Mouse (Mus musculus) 416B (cell line): ENCODE measurements around the gene Trpc5.
A peak's percentile ranks its signal among the peaks of the same experiment; 100 is the strongest.

ENCODE experiments used
- DNase-seq: peaks from one replicate; pipeline ENCODE4 v3.0.0; 2011; ENCODE audit warnings: low read depth

The Trpc5 gene

GRCm38 (mm10) chrX:144688142-144688206 lies at the start of gene Trpc5:
Gene Trpc5 (minus strand): TSS chrX:144688180.
- no peak for DNase-seq

GRCm38 (mm10) chrX:144716330-144716729 lies 28.4 kb upstream of the Trpc5 start:
- DNase-seq = peak; percentile 8

- DNase-seq = no peak
Observed at GRCm38 (mm10) chrX:144689859-144690181, 1.8 kb upstream of the Trpc5 start.

GRCm38 (mm10) chrX:144689119-144689858 lies 1.3 kb upstream of the Trpc5 start:
- DNase-seq = no peak

GRCm38 (mm10) chrX:144688207-144689118 lies 483 bp upstream of the Trpc5 start, which contains the start of gene Rtl4:
Gene Rtl4 (plus strand): TSS chrX:144688907.
- DNase-seq = no peak

- no peak for DNase-seq
Observed at GRCm38 (mm10) chrX:144687742-144688141, 238 bp downstream of the Trpc5 start.

- DNase-seq = no peak
Observed at GRCm38 (mm10) chrX:144652196-144652595, 35.8 kb downstream of the Trpc5 start.

GRCm38 (mm10) chrX:144645394-144645793 lies 42.6 kb downstream of the Trpc5 start:
- peak; percentile 35 for DNase-seq

GRCm38 (mm10) chrX:144644756-144645155 lies 43.2 kb downstream of the Trpc5 start:
- no peak for DNase-seq

- no peak for DNase-seq
Observed at GRCm38 (mm10) chrX:144612753-144613152, 75.2 kb downstream of the Trpc5 start.

GRCm38 (mm10) chrX:144536431-144536830 lies 151.5 kb downstream of the Trpc5 start:
- no peak for DNase-seq

GRCm38 (mm10) chrX:144526042-144526441 lies 161.9 kb downstream of the Trpc5 start:
- DNase-seq = peak; percentile 32

GRCm38 (mm10) chrX:144523239-144523638 lies 164.7 kb downstream of the Trpc5 start:
- no peak for DNase-seq

- DNase-seq = no peak
Observed at GRCm38 (mm10) chrX:144491394-144491793, 196.6 kb downstream of the Trpc5 start.

GRCm38 (mm10) chrX:144464416-144464815 lies 223.6 kb downstream of the Trpc5 start:
- DNase-seq = no peak

- DNase-seq = no peak
Observed at GRCm38 (mm10) chrX:144456281-144456680, 231.7 kb downstream of the Trpc5 start, which contains the start of gene Trpc5os. Gene Trpc5os (plus strand): TSS chrX:144456581.

- no peak for DNase-seq
Observed at GRCm38 (mm10) chrX:144423848-144424247, 264.1 kb downstream of the Trpc5 start.

GRCm38 (mm10) chrX:144421091-144421490 lies 266.9 kb downstream of the Trpc5 start:
- no peak for DNase-seq

GRCm38 (mm10) chrX:144420259-144420658 lies 267.7 kb downstream of the Trpc5 start:
- DNase-seq = no peak

GRCm38 (mm10) chrX:144408036-144408435 lies 279.9 kb downstream of the Trpc5 start:
- no peak for DNase-seq

- DNase-seq = peak; percentile 27
Observed at GRCm38 (mm10) chrX:144403526-144403925, 284.5 kb downstream of the Trpc5 start.

- DNase-seq = no peak
Observed at GRCm38 (mm10) chrX:144374196-144374595, 313.8 kb downstream of the Trpc5 start.

GRCm38 (mm10) chrX:144338355-144338754 lies 349.6 kb downstream of the Trpc5 start:
- no peak for DNase-seq

- no peak for DNase-seq
Observed at GRCm38 (mm10) chrX:144337938-144338337, 350.0 kb downstream of the Trpc5 start.
